Mouse (Mus musculus): ENCODE data around the gene Gm45753.

The Gm45753 gene

DNA sequence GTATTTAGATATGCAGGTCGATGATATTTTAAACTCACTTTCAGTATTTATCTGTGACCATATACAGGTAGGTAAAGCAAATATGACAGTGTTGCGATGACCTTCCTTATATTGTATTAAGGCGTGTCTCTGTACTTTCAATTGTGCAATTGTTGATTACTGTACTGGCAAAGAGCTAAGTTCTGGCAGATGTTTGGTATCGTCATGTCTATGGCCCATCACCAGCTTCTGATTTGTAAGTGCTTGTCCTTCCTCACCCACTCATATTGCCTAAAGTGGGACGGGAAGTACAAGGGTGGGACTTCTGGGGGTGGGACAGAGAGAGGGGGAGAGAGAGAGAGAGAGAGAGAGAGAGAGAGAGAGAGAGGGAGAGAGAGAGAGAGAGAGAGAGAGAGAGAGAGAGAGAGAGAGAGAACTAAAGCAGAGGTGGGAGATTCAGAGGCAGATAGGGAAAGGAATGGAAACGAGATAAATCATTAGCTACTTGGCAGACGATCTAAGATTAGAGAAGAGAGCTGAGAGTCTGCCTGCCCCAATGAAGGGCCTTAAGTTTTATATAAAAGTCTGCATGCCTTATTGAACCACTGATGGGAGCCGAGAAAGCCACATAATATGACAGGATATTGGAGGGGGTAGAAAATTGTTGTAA, 53.9 kb downstream of the Gm45753 start:
- peak; percentile 83 for TF ChIP-seq GATA4 (IDR thresholded peaks at IDR 0.05; ENCODE audit: insufficient replicate concordance, low read length)

DNA sequence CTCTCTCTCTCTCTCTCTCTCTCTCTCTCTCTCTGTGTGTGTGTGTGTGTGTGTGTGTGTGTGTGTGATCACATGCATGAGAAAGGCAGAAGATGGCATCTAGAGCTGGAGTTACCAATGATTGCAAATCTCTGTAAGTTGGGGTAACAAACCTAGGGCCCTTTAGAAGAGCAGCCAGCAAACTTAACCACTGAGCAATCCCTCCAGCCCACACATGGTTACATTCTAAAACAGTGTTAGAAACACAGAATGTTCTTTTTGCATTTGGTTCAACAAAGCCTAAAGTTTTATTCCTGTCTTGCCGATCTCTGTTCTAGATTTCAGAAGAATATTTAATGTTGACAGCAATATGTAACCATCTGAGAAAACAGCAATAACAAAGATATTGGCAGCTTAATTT, 54.7 kb downstream of the Gm45753 start:
- TF ChIP-seq GATA4 (IDR thresholded peaks at IDR 0.05; ENCODE audit: insufficient replicate concordance, low read length), result no peak

GRCm38 (mm10) chr8:45253111-45253510, 55.2 kb downstream of the Gm45753 start:
- no peak for TF ChIP-seq GATA4 (IDR thresholded peaks at IDR 0.05; ENCODE audit: insufficient replicate concordance, low read length)

GRCm38 (mm10) chr8:45246307-45246706, 62.0 kb downstream of the Gm45753 start:
- no peak for TF ChIP-seq GATA4 (IDR thresholded peaks at IDR 0.05; ENCODE audit: insufficient replicate concordance, low read length)

DNA sequence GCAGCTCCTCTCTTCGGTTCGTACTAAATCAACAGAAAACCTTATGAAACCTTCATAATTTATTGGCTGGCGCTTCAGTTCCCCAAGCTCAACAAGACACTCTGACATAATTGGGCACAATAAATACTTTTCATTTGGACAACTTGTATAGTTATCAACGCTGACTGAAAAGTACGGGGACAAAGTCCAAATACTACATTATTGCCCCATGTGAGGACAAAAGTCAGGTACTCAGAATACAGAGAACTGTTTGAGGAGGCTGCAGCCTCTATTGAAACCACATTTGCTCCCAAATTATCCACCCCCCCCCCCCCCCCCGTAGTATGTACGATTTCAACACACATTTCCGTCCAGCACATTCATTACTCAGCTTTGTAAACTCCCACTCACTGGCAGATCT, 68.9 kb downstream of the Gm45753 start:
- TF ChIP-seq GATA4 (IDR thresholded peaks at IDR 0.05; ENCODE audit: insufficient replicate concordance, low read length), result no peak

DNA sequence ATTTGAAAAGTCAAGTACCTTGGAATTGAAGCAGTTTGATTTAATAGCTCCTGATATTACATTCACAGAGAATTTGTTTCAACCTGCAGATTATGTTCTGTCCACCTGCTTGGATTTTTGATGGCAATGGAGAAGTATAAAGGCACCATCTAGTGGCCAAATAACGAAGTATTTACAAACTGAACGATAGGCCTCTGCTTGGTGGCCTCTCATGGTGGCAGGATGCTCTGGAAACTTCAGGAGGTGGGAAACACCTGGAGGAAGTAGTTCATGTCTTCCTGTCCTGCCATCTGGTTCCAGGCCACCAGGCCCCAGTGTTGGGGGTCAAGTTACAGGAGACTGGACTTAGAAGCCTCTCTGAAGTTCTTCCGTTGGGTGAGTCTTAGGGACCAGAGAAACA, 70.0 kb downstream of the Gm45753 start:
- TF ChIP-seq GATA4 (IDR thresholded peaks at IDR 0.05; ENCODE audit: insufficient replicate concordance, low read length), result no peak

- no peak for TF ChIP-seq GATA4 (IDR thresholded peaks at IDR 0.05; ENCODE audit: insufficient replicate concordance, low read length)
Measured at GRCm38 (mm10) chr8:45236164-45236912, 71.9 kb downstream of the Gm45753 start.

DNA sequence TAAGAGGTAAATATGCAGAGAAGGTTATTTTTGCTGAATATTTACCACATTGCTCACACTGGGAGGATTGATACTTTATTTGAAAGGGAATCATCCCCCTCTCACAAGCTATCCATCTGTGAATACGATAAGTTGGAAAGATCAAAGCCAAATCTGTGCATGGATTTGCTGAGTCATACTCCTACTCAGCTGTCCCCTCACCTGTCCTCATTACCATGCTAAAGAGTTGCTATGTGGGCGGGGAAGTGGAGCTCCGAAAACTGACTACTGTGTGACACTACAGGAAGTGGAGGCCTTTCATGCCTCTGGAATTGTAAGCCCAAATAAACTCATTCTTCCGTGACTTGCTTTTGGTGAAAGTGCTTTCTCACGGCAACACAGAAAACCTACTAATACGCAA, 73.0 kb downstream of the Gm45753 start:
- TF ChIP-seq GATA4 (IDR thresholded peaks at IDR 0.05; ENCODE audit: insufficient replicate concordance, low read length), result no peak

GRCm38 (mm10) chr8:45233256-45233655, 75.0 kb downstream of the Gm45753 start:
- TF ChIP-seq GATA4 (IDR thresholded peaks at IDR 0.05; ENCODE audit: insufficient replicate concordance, low read length), result no peak

Measured in liver, adult (tissue).